Mouse (Mus musculus) liver, embryonic 14.5 days (tissue): Measurements from ENCODE around the gene Tmem86a. TPM values are rescaled to one million over a fixed set of nuclear protein-coding genes. Genes with fewer than 3 reads are reported as not detected.

ENCODE experiments used
- ATAC-seq: fragments of 200-750 bp; cut with Nextera tagmentation; 2 replicates; pipeline ENCODE4 v1.8.0; 2017; ENCODE audit warnings: moderate number of reproducible peaks, mild to moderate bottlenecking, moderate library complexity; ENCODE audit not compliant: insufficient read depth
- DNase-seq, 3 experiments: peaks; one replicate each; pipeline ENCODE4 v3.0.0-alpha.2; 2012 to 2013; ENCODE audit warnings: low read depth in 3 of 3, low spot score in 3 of 3
- H3K27ac ChIP-seq: fragments of 300-500 bp; sonication (generic); 2 replicates; pipeline ENCODE4 v1.5.1; 2014; ENCODE audit warnings: moderate library complexity, mild to moderate bottlenecking, control low read depth, inconsistent platforms
- H3K27me3 ChIP-seq: fragments of 300-500 bp; sonication (generic); 2 replicates; pipeline ENCODE4 v1.6.1; 2014; ENCODE audit warnings: mild to moderate bottlenecking, low read length, moderate library complexity; ENCODE audit not compliant: control insufficient read depth, insufficient read depth
- H3K36me3 ChIP-seq: fragments of 300-500 bp; sonication (generic); replicated peaks from 2 replicates; pipeline ENCODE4 v1.6.1; 2014; ENCODE audit warnings: low read depth; ENCODE audit not compliant: control insufficient read depth, insufficient read depth
- H3K4me1 ChIP-seq, 2 experiments: fragments of 200-500 bp in 1 of 2; fragments of 300-500 bp in 1 of 2; sonication (generic) in 1 of 2; replicated peaks; 2 replicates each; pipeline ENCODE4 v1.6.1; 2012 to 2014; ENCODE audit warnings: antibody characterized with exemption in 1 of 2, inconsistent platforms in 1 of 2, low read length in 1 of 2; ENCODE audit not compliant: control insufficient read depth in 2 of 2, insufficient read depth in 2 of 2
- H3K4me2 ChIP-seq: fragments of 300-500 bp; sonication (generic); 2 replicates; pipeline ENCODE4 v1.6.1; 2014; ENCODE audit warnings: low read depth, mild to moderate bottlenecking, control low read depth, moderate library complexity
- H3K4me3 ChIP-seq, 2 experiments: fragments of 200-500 bp in 1 of 2; fragments of 300-500 bp in 1 of 2; sonication (generic) in 1 of 2; 2 replicates each; pipeline ENCODE4 v1.5.1; 2012 to 2014; ENCODE audit warnings: low read depth in 2 of 2, low read length in 2 of 2, mild to moderate bottlenecking in 2 of 2, control low read depth in 1 of 2, inconsistent platforms in 1 of 2, moderate library complexity in 1 of 2; ENCODE audit not compliant: insufficient read depth in 1 of 2
- H3K9ac ChIP-seq: fragments of 300-500 bp; sonication (generic); replicated peaks from 2 replicates; pipeline ENCODE4 v1.6.1; 2014; ENCODE audit warnings: mild to moderate bottlenecking, control low read depth, moderate library complexity
- H3K9me3 ChIP-seq: fragments of 300-500 bp; sonication (generic); 2 replicates; pipeline ENCODE4 v1.6.1; 2016; ENCODE audit warnings: low read length, mixed read lengths; ENCODE audit not compliant: control insufficient read depth
- CTCF ChIP-seq: IDR thresholded peaks from 2 replicates; pipeline ENCODE4 v1.5.1; 2016; ENCODE audit warnings: antibody characterized with exemption, low read depth, control low read depth
- EP300 ChIP-seq: IDR thresholded peaks from 2 replicates; pipeline ENCODE4 v1.6.1; 2016; ENCODE audit warnings: antibody characterized with exemption, low read depth
- WGBS: fragments of 180-500 bp; shearing (Covaris S2); extraction: QIAGEN DNeasy Blood & Tissue Kit; methylation state at CpG from one replicate; pipeline ENCODE4 v1.1.7; 2014; ENCODE audit not compliant: insufficient replicate concordance; 5-methylcytosine and 5-hydroxymethylcytosine counted together
- polyA plus RNA-seq, 2 experiments: library from polyadenylated mRNA; depleted of rRNA in 1 of 2; stranded (reverse) in 1 of 2; unstranded in 1 of 2; fragments of >200 nt; fragmentation: Nextera tagmentation in 1 of 2; extraction: Ambion mirVana in 1 of 2; gene quantifications; 2 replicates each; pipeline versions ENCODE4 v1.2.1 to v1.2.3; 2012 to 2014

Tmem86a gene
- polyA plus RNA-seq, 2 experiments = 12.6 to 16.6 TPM

DNA sequence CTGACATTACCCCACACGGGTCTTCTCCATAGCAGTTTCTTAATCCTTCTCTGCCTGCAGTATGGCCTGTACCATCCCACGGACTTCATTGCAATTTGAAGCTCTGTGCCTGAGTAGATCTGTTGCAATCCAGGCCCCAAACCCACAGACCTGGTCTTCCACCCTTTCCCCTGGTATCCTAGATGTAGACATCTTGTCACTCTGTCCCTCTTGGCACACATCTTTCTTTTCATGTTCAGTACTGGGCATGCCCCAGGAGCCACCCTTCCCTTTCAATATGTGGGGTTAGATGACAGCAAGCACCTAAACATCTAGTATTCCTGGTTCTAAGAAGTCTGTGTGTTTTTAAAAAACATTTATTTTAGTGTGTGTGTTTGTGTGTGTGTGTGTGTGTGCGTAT is 8.7 kb upstream of the Tmem86a start:
- H3K36me3 ChIP-seq = no peaks in the 10 kb centered on the region
- DNase-seq (no peak), ATAC-seq (no peak)
- H3K9ac ChIP-seq = no peak overlapping the region
- no peak for TF ChIP-seq EP300
- TF ChIP-seq CTCF = no peak
- H3K4me2 ChIP-seq = no peak overlapping the region
- no peak overlapping the region for H3K4me3 ChIP-seq
- H3K27ac ChIP-seq = no peak overlapping the region
- no peaks in the 10 kb centered on the region for H3K9me3 ChIP-seq
- H3K27me3 ChIP-seq = no peaks in the 10 kb centered on the region
- WGBS = 57% methylated on average over 3 of the region's 3 CpGs
- H3K4me1 ChIP-seq = peaks cover 0 to 8% of the 10 kb centered on the region in 2 experiments; a peak in 2 of 4 replicates

DNA sequence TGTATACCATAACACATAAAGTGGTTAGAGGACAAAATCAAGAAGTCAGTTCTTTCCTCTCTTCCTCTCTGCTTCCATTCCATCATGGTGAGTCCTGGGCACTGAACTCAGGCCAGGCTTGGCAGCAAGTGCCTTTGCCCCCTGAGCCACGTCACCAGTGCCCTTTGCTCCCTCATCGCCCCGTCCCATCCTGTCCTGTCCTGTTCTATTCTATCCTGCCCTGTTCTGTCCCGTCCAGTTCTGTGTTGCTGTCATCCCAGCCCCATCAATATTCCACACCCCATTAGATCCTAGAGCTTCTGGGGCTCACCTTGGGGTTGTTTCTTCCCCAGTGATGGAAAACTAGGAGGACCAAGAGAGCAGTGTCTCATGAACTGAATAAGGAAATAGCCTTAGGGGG is 8.3 kb upstream of the Tmem86a start:
- ATAC-seq = no peak

DNA sequence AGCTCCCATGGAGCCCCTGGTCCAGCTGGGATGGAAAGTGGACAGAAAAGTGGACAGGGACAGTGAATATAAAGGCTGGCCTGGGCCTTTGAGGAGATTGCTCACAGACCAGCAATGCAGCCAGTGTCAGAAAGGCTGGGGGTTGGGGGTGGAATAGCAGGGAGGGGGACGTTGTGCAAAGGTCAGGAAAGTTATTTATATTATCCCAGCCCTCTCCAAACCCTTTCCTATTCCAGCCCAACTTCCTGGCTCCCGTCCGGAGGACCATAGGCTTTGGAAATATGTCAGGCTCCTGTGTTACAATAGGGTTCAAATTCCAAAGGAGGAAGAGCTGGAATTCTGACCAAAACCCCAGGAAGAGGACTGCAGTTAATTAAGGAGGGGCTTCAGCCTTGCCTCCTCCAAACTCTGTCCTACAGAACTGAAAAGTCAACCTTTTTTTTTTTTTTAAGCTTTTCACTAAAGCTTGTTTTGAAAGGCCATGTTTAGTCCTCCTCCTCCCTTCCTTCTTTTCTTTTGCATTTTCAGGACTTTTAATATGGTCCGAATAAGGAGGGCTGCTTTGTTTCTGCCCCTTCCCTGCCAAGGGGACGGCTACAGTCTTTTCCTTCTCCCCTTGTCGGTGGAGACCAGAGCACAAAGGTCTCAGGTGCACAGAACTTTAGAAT is 7.4 kb upstream of the Tmem86a start:
- peak in 1 of 3 experiments; percentile 19 for DNase-seq
- peak; percentile 72 for ATAC-seq

More for the DNA sequence above, 8.3 kb upstream of the Tmem86a start:
- DNase-seq = no peak
- Histone ChIP-seq H3K9me3 (no peaks in the 10 kb centered on the region), H3K36me3 (no peaks in the 10 kb centered on the region), H3K9ac (no peak overlapping the region), H3K4me1 (peaks cover 0 to 8% of the 10 kb centered on the region in 2 experiments; a peak in 2 of 4 replicates), H3K4me3 (no peak overlapping the region), H3K4me2 (no peak overlapping the region), H3K27ac (no peak overlapping the region), H3K27me3 (no peaks in the 10 kb centered on the region)
- no peak for TF ChIP-seq EP300
- no peak for TF ChIP-seq CTCF
- 62% methylated on average over 4 of the region's 4 CpGs for WGBS

DNA sequence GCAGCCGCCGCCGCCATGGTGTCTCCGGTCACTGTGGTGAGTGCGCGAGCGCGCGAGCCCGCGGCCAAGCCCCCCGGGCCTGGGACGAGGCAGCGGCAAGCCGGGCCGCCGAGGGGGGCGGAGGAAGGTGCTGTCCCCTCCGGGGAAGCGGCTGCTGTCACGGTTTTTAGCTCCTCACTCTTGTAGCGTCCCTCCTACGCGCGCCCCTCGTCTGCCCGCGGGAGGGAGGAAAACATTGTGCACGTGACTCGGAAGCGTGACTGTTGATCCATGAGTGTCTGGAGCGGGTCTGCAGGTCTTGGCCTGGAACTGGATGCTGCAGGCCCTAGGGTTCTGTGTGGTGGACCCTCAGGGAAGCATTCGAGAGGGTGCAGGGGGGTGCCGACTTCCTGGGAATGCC is 365 bp downstream of the Tmem86a start:
- 1% methylated on average over 34 of the region's 34 CpGs for WGBS
- peak overlapping the region; percentile 70 for H3K4me2 ChIP-seq
- peak; percentile 57 for ATAC-seq
- peaks cover 0 to 22% of the 10 kb centered on the region in 2 experiments; a peak in 2 of 4 replicates for H3K4me1 ChIP-seq
- peak overlapping the region; percentile 10 for H3K9ac ChIP-seq
- H3K4me3 ChIP-seq = peak overlapping the region; percentile 52 to 62
- DNase-seq = no peak
- no peaks in the 10 kb centered on the region for H3K27me3 ChIP-seq
- no peaks in the 10 kb centered on the region for H3K36me3 ChIP-seq
- TF ChIP-seq CTCF = no peak
- no peak for TF ChIP-seq EP300
- H3K9me3 ChIP-seq = no peaks in the 10 kb centered on the region
- no peak overlapping the region for H3K27ac ChIP-seq

More for the DNA sequence above, 7.4 kb upstream of the Tmem86a start:
- no peak overlapping the region for H3K4me2 ChIP-seq
- TF ChIP-seq EP300 (no peak), CTCF (no peak)
- no peak overlapping the region for H3K4me3 ChIP-seq
- H3K27ac ChIP-seq = peak overlapping the region; percentile 19; the same call in 1 of the 2 replicates
- no peak overlapping the region for H3K9ac ChIP-seq
- no peaks in the 10 kb centered on the region for H3K9me3 ChIP-seq
- no peaks in the 10 kb centered on the region for H3K27me3 ChIP-seq
- H3K36me3 ChIP-seq = no peaks in the 10 kb centered on the region
- WGBS = 30% methylated on average over 6 of the region's 6 CpGs
- peaks cover 0 to 8% of the 10 kb centered on the region in 2 experiments; a peak in 2 of 4 replicates for H3K4me1 ChIP-seq

DNA sequence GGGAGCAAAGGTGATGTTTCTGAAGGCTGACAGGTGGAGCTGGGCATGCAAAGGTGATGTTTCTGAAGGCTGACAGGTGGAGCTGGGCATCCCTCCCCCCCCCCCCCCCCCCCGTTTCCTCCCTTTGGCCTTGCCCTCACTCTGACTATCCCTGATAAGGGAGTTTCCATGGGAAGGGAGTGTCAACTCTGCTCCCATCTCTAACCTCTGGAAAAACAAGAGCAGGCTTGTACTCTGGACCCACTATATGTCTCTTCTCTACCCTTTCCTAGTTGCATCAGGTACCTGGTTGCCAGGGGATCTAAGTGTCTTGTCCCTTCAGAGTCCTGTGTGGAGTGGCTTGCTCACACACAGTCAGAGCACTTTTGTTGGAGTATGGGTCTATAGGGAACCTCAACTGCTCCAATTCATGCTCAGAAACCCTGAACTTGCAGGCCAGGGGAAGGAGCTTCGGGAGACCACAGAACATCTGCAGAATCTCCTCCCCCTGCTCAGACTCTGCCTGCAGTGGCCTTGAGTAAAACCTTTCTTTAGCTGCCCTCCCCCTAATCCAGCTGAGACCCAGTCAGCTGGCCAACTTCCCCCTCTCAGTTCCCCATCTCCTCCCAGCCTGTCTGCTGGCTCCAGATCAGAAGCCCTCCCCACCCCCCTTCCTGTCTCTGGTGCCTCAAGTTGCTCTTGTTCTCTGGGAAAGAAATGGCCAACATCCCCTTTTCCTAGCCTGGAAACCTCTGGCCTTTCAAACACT is 1.2 kb downstream of the Tmem86a start:
- no peak for ATAC-seq
- TF ChIP-seq EP300 (no peak), CTCF (no peak)
- 0% methylated on average over 2 of the region's 2 CpGs for WGBS
- no peaks in the 10 kb centered on the region for H3K27me3 ChIP-seq
- H3K9me3 ChIP-seq = no peaks in the 10 kb centered on the region
- DNase-seq = no peak
- no peaks in the 10 kb centered on the region for H3K36me3 ChIP-seq
- peak overlapping the region; percentile 70 for H3K4me2 ChIP-seq
- no peak overlapping the region for H3K27ac ChIP-seq
- no peak overlapping the region for H3K9ac ChIP-seq
- peaks cover 0 to 28% of the 10 kb centered on the region in 2 experiments; a peak in 2 of 4 replicates for H3K4me1 ChIP-seq
- peak overlapping the region; percentile 52 to 62; a peak in 3 of 4 replicates for H3K4me3 ChIP-seq
